Mouse (Mus musculus): ENCODE measurements around the gene Nbea.
A peak's percentile ranks its signal among the peaks of the same experiment; 100 is the strongest.
"Not testable (repeated sequence)": the region's sequence is repeated elsewhere in the genome, so short reads cannot be mapped to it uniquely, and the experiment has no call there.

Gene Nbea

DNA sequence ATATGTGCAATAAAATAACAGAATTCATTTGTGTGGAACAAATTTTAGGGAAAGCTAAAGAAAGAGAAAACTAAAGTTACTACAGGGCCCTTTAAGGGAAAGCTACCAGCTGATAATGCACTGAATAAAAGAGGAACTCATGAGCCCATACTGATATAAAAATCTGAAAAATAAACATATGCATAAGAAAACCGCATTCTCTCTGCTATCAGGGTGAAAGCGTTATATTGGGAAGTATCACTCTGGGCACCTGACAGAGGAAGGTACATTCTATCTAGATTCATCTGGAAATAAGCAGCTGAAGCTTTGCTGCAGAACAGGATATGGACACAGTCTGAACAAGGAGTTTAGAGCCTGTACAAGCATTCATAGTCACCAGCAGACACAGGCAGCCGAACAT is 148.9 kb downstream of the Nbea start:
- no peak for DNase-seq (ENCODE audit: low read depth)

DNA sequence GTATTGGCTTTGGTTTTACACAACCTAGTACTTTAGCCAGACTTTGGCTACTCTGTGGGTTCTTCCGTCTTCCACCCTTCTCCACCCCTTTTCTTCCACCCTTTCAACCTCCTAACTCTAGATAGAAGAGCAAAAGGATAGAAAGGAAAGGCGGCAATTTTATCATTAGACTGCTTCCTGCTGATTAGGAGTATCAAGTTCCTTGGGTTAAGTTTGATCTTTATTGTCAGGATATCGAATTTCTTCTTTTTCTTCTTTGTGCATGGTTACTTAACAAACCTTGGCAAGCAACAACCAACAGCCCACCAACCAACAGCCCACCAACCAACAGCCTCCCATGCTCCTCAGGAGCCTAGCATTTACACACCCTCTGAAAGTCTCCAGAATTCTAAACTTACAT is 165.0 kb downstream of the Nbea start:
- DNase-seq (ENCODE audit: low read depth) = no peak

- DNase-seq (ENCODE audit: low read depth) = no peak
These were observed 172.4 kb downstream of the Nbea start for GRCm38 (mm10) chr3:56011132-56011531.

DNA sequence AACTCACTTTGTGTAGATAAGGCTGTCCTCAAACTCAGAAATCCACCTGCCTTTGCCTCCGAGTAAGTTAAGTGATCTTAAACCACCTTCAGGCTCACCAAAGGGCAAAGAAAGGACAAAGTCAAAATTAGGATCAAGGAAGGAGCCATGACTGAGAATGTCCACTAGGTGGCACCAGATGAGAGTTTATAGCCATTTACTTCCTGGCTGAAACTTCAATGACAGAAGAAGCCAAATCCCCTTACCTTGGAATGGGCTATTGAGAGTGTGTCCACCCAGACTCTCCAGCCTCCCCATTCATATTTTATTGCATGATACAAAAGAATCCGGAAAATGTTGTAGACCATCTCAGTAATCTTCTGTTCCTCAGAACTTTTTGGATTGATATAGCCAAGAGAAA is 175.5 kb downstream of the Nbea start:
- DNase-seq (ENCODE audit: low read depth) = peak; percentile 23

DNA sequence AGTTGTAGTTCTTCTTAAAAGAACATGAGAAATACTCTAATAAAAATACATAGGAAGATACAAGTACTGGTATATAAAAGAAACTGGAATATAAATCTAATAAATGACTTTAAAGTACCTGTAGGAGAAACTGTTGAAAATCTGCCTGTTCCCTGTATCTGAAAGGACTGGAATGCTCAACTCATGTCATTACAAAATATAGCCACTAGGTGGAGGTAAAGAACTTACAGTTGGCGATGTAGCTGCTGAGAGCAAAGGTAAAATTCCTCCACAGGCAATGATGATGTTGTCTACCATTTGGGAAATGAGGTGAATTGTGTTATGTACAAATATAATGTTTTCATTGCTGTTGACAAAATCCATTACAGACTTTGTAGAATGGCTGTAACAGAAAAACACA is 183.2 kb downstream of the Nbea start:
- DNase-seq (ENCODE audit: low read depth) = peak; percentile 40

DNA sequence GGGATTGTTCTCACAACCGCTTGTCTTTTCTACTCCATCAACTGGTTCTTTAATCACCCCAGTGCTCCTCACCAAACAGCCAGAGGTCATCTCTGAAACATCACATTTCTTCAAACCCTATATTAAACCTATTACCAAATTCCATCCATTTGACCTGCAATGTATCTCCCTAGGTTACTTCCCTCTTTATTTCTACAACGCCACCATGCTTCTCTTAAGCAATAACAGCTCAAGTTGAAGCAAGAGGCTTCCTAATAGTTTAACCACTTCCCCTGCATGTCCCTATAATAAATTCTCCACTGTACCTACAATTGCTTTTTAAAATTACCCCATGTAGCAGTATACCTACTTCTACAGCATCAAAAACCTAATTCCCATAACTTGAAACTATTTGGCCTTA is 205.1 kb downstream of the Nbea start:
- no peak for DNase-seq (ENCODE audit: low read depth)

GRCm38 (mm10) chr3:55976986-55977385 is 206.5 kb downstream of the Nbea start:
- not testable (repeated sequence) for DNase-seq (ENCODE audit: low read depth)

DNA sequence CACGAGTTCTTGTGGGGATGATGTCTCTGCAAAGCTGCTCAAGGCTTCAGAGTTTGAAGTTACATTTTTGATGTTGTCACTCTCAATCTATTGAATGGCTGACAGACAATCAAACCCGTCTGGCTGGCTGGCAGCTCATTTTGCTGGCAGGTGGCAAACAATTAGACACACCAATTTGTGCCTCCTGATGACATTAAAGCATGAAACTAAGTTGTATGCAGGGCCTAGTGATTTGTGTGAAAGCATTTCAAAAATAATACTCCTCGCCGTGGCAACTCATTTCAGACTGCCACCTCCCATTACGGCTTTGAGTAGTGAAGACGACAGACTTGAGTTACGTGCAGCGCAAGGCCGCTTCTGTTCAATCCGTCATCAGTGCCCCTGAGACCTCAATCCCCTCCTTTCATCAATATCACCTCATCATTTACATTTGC is 217.8 kb downstream of the Nbea start:
- DNase-seq (ENCODE audit: low read depth) = no peak

DNA sequence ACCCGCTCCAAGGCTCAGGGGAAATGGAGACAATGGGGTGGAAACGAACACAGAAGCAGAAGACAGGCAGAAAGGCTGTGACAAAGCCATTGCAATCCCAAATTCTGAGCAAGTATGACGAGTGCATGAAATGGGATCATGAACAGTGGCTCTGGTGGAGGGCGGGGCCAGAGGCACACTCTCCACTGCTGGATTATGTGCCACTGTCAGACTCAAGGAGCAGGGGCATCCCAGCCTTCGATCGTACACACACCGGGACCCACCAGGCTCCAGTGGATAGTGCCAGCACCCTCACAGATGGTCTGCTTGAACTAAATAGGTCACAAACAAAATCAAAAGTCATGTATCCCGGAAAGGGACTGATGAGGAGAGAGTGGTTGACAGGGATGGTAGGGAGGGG is 220.5 kb downstream of the Nbea start:
- DNase-seq (ENCODE audit: low read depth) = no peak

- no peak for DNase-seq (ENCODE audit: low read depth)
These were observed 233.5 kb downstream of the Nbea start for GRCm38 (mm10) chr3:55949994-55950393.

GRCm38 (mm10) chr3:55949148-55949547 is 234.4 kb downstream of the Nbea start:
- no peak for DNase-seq (ENCODE audit: low read depth)

DNA sequence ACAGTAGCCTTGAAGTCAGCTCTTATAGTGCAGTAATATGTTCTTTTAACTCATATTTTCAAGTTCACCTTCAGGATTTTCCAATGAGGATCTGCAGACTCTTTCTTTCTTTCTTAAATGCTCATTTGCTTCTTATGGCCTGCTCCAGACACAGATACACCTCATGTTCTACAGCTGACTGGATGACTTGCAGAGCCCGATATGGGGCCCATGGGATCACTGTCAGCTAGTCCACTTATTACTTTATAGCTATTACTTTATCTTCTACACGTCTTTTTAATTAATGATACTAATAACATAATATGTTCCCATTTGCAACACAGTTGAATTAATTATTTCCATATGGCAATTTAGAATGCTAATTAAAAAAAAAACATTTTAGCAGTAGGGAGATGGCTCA is 256.2 kb downstream of the Nbea start:
- no peak for DNase-seq (ENCODE audit: low read depth)

DNA sequence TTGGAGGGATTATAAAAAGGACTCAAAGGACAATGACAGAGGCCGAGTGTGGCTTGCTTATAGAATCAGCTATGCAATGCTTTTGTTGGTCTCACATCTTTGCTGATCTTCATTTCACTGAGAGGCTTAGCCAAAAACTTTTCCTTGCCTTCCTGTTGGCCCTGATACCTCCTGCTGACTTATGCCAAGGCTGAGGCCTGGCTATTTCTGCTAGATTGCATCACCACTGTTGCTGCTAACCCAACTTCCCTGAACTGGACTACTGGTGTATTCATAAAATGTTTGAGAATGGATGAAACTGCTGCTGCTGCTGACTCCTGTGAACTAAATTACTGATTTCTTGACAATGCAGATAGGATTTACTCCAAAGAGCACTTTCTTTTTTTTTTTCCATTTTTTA is 274.2 kb downstream of the Nbea start:
- no peak for DNase-seq (ENCODE audit: low read depth)

- no peak for DNase-seq (ENCODE audit: low read depth)
These were observed 292.9 kb downstream of the Nbea start for GRCm38 (mm10) chr3:55890574-55890973.

GRCm38 (mm10) chr3:55889227-55889626 is 294.3 kb downstream of the Nbea start:
- no peak for DNase-seq (ENCODE audit: low read depth)

- no peak for DNase-seq (ENCODE audit: low read depth)
These were observed 295.7 kb downstream of the Nbea start for GRCm38 (mm10) chr3:55887829-55888210.

DNA sequence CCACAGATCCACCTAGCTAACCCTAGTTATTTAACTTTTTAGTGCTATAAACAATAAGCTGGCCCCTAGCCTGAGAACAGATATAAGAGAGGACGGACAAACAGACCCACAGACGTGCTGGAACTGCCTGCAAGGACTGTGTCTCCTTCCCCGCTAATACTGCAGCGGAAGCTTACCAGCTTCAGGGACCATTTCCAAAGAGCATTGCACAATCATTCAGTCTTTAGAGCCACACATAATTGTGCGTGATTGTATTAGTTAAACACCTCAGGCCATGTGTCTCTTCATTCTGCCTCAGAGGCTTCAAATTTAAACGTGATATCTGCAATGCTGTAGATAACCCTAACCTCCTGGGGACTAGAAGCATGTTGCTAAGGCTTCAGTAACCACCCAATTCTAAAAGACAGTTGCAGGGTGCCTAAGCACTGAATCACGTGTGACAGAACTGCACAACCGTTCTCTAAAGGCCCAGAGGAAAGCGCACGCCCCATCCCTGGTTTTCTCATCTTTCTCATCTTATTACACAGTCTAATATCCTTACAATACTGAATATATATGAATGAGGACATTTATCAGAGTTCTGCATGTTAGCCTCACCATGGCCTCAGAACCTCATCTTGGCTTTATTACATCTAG is 296.2 kb downstream of the Nbea start:
- DNase-seq (ENCODE audit: low read depth) = no peak

DNA sequence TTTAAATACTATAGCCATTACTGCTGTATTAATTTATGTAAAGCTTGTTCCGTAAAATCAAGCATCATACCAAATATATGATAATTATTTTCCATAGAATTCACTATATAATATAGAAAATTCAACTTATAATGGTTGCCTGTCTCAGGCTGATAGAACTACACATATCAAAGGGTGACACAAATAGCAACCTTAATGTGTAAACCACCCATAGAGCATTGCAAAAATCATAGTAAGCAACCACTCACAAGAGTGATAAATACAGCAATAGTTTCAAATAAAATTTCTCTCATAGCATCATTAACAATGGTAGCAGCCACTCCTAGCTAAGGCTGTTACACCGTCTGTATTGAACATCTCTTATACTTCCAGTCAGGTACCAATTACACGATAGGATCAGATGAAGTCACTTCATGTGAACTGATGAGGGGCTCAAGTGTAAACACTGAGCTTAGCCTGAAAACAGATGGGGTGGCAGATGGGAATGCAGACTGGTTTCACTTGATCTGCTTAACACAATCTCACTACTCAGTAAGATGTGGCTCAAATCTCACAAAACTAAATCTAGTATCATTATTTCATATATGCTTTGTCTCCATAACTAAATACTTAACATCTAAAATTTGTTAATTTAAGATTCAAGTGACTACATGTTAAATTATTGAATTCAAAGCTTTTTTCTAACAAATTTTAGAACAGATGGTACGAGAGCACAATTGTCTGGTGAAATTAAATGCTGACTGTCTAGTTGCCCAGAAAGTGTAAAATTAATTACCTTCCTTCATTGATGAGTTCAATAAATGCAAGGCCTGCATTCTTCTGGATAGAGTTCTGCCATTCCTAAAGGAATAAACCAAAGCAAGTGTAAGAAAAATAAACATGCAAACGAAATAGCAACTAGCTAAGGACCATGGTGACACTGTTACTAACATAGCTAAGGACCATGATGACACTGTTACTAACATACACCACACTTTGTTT is 310.3 kb downstream of the Nbea start:
- no peak for DNase-seq (ENCODE audit: low read depth)

GRCm38 (mm10) chr3:55852488-55852887 is 331.0 kb downstream of the Nbea start:
- DNase-seq (ENCODE audit: low read depth) = no peak

DNA sequence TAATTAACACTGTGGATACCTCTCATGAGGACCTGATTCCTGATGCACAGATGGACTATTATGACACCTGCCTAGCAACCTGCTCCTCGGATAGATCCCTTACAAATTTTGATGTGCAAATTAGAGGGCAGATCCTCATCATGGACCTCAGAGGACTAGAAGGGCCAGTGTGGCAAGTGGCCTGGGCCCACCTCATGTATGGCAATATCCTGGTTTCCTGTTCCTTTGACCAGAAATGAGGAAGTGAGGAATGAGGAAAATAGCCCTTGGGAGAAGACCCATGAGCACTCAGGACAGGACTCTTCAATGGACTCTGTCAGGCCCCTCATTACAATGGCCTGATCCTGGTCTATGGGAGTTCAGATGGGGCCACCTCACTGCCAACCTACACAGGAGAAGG is 336.4 kb downstream of the Nbea start:
- DNase-seq (ENCODE audit: low read depth) = no peak

- DNase-seq (ENCODE audit: low read depth) = no peak
These were observed 346.3 kb downstream of the Nbea start for GRCm38 (mm10) chr3:55837188-55837587.

DNA sequence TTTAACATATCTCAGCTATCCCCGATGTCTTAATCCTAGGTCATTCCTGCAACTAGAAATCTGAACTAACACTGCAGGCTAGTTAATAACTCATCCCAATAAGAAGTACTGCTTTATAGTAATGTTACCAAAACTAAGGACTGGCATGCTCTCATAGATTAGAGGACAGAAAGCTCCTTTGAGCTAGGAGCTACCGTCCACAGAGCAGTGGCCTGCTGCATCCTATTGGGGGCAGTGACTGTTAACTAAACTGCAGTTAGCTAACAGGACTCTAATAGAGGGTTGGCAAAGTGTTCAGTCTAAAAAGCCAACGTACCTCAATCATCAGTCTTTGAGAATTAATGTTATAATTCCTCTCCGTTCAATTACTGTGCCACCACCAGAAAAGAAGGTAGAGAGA is 348.3 kb downstream of the Nbea start:
- DNase-seq (ENCODE audit: low read depth) = no peak

DNA sequence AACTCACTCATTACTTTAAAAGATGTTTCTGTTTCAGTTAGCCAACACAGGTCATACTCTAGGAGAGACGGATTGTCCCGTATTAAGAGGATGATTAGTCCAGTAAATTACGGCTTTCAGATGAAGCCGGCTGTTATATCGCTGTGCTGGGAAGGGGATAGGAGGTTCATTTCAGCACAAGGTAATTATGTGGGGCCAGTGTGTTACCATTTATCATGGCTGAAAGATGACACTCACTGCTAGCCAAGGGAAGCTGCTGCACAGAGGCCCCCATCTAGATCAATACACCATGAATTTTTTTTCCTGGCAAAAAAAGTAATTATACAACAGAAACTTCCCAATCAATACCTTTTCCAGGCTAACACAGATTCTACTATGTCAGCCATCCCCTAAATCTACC is 353.3 kb downstream of the Nbea start:
- DNase-seq (ENCODE audit: low read depth) = no peak

Measured in c-Kit-positive CD71-positive TER-119-negative erythroid progenitor cells, embryonic 14.5 days (primary cell).